Mouse (Mus musculus): ENCODE data around the gene Rasgef1b.

The Rasgef1b gene

DNA sequence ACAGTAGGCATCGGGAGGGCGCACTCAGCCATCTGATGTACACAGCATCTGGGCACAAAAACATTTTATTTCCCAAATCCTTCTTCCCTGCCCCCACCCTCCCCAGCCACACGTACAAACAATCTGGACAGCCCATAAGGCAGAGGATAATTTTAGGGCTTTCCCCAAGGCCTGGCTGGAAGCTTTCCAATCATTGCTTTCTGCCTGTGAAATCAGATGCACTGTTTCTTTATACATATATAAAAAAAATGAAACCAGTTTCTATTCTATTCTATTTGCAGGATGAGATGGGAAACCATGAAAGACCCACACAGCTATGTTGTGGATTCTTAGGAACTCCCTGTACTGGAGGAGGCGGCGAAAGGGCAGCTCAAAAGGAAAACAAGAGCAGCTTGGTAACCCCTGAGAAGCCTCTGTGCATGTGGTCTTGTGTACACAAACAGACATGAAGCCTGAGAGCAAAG, 13.6 kb downstream of the Rasgef1b start:
- in situ Hi-C loops (cut with MboI; ENCODE audit: low pct_unique_long_range_greater_than_20kb in 1 of 2, low sequenced_read_pairs in 2 of 2, unreplicated experiment in 1 of 2), result no loop called here

GRCm38 (mm10) chr5:99711947-99712346, 16.9 kb downstream of the Rasgef1b start:
- in situ Hi-C loops (cut with MboI; ENCODE audit: low pct_unique_long_range_greater_than_20kb in 1 of 2, low sequenced_read_pairs in 2 of 2, unreplicated experiment in 1 of 2), result no loop called here

DNA sequence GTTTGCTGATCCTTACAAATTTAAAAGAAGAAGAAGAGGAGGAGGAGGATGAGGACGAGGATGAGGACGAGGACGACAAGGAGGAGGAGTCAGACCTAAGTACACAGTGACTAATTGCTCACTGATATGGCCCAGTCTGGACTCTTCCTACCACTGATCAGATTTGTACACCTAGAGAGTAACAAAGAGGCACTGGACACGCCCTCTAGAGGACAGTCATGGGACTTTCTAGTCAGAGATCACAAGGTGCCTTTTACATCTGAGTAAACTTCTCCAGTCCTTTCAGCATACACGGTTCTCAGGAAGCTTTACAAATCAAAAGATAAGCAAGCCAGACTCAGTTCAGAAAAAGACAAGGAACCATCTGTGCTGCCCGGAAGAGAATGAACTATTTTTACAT, 20.2 kb downstream of the Rasgef1b start:
- in situ Hi-C loops (cut with MboI; ENCODE audit: low pct_unique_long_range_greater_than_20kb in 1 of 2, low sequenced_read_pairs in 2 of 2, unreplicated experiment in 1 of 2), result no loop called here

GRCm38 (mm10) chr5:99707261-99707660, 21.6 kb downstream of the Rasgef1b start:
- in situ Hi-C loops (cut with MboI; ENCODE audit: low pct_unique_long_range_greater_than_20kb in 1 of 2, low sequenced_read_pairs in 2 of 2, unreplicated experiment in 1 of 2), result no loop called here

DNA sequence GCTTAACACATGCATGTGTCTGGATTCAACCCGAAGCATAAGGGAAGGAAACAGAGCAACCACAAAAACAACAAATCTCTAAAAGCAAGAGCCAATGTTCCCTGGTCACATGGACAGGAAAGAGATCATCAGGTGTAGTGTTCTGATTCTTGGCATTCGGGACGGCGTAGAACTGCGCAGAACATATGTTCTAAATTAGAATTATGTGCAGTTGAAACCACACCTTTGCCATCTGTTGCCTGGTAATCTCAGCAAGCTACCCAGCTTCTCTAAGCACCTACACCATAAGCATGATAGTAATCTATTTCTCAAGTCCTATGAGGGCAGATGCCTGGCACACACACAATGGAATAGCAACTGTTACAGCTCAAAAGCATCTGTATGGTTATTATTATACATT, 27.1 kb downstream of the Rasgef1b start:
- in situ Hi-C loops (cut with MboI; ENCODE audit: low pct_unique_long_range_greater_than_20kb in 1 of 2, low sequenced_read_pairs in 2 of 2, unreplicated experiment in 1 of 2), result no loop called here

DNA sequence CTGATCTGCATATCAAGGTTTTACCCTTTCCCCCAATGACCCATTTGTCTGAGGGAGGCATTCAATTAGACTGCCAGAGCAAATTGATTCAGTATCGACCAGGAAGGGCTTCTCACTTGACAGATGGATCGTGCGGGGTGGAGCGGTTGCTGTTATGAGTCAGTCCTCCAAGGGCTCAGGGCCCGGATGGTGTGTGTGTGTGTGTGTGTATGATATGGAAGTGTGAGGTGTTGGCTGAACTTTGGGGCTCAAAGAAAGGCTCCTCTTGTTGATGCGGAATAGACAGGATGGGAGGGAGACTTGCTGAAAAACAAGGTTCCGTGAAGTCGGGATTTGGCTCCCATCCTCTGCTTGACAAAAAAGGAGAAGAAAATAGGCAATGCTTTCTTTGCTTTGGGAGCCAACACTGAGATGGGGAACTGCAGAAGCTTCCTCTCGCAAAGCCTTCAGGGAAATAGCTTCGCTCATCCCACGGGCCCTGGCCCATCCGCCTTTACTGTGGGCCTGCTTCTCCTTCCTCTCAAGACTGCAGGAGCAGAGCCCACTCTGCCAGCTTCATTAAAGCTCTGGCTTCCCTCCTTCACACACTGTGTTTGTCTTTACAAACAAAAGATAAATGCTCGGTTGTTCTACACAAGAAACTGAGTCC, 34.0 kb downstream of the Rasgef1b start:
- in situ Hi-C loops (cut with MboI; ENCODE audit: low pct_unique_long_range_greater_than_20kb in 1 of 2, low sequenced_read_pairs in 2 of 2, unreplicated experiment in 1 of 2), result no loop called here

DNA sequence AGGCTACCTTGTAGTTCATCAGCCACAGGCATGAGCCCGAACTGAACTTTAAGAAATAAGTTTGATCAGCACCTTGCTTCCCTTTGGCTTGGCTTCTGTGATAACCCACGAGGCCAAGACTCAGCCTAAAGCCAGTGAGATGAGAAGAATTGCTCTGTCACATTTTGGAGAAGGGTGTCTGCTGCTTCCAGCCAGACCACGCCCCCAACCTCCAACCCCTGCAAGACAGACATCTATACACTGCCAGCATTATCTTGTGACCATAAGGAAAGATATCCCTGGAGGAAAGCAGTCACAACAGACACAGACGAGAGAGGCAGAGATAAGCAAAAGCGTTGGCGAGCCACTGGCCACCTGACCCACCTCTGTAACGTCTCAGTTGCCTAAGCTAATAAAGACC, 39.0 kb downstream of the Rasgef1b start:
- in situ Hi-C loops (cut with MboI; ENCODE audit: low pct_unique_long_range_greater_than_20kb in 1 of 2, low sequenced_read_pairs in 2 of 2, unreplicated experiment in 1 of 2), result no loop called here

- in situ Hi-C loops (cut with MboI; ENCODE audit: low pct_unique_long_range_greater_than_20kb in 1 of 2, low sequenced_read_pairs in 2 of 2, unreplicated experiment in 1 of 2), result no loop called here
These were observed 41.0 kb downstream of the Rasgef1b start for GRCm38 (mm10) chr5:99687894-99688293.

GRCm38 (mm10) chr5:99684023-99684422, 44.8 kb downstream of the Rasgef1b start:
- in situ Hi-C loops (cut with MboI; ENCODE audit: low pct_unique_long_range_greater_than_20kb in 1 of 2, low sequenced_read_pairs in 2 of 2, unreplicated experiment in 1 of 2), result no loop called here

- in situ Hi-C loops (cut with MboI; ENCODE audit: low pct_unique_long_range_greater_than_20kb in 1 of 2, low sequenced_read_pairs in 2 of 2, unreplicated experiment in 1 of 2), result no loop called here
These were observed 58.8 kb downstream of the Rasgef1b start for GRCm38 (mm10) chr5:99669971-99670571.

DNA sequence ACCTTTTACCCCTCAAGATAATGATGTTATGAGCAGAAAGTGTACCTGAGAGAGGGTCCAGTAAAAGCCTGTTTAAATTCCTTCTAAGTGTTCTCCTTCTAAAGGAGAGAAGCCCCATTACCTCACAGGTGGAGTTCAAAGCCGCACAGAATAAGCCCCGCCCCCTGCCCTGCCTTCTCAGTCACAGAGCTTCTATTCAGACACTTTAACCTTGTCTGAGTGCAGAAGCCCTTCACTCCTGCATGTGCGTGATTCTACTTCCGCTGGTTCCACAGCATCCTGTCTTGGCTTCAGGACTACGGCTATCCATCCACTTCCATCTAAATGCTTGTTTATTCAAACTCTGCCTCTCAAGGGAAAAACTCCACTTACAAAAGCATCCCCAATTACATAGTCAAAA, 72.8 kb downstream of the Rasgef1b start:
- in situ Hi-C loops (cut with MboI; ENCODE audit: low pct_unique_long_range_greater_than_20kb in 1 of 2, low sequenced_read_pairs in 2 of 2, unreplicated experiment in 1 of 2), result no loop called here

- in situ Hi-C loops (cut with MboI; ENCODE audit: low pct_unique_long_range_greater_than_20kb in 1 of 2, low sequenced_read_pairs in 2 of 2, unreplicated experiment in 1 of 2), result no loop called here
These were observed 75.9 kb downstream of the Rasgef1b start for GRCm38 (mm10) chr5:99652931-99653330.

DNA sequence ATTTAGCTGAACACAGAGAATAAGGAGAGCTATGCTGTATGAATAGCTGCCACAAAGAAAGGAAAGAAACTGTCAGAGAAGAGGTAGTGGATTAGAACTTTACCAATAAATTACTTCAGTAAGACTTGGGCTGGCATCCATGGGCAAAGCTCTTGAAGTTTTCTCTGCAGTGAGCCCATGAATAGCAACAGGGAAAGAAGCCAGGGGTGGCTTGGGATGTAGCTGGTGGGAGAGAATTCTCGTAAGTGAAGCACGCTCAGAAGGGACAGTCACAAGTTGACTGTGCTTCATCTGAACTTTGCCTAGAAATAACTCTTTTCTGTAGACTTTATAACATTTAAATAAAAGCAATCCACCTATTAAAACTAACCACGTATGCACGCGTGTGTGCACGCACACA, 87.5 kb downstream of the Rasgef1b start:
- in situ Hi-C loops (cut with MboI; ENCODE audit: low pct_unique_long_range_greater_than_20kb in 1 of 2, low sequenced_read_pairs in 2 of 2, unreplicated experiment in 1 of 2), result no loop called here

GRCm38 (mm10) chr5:99636575-99636974, 92.3 kb downstream of the Rasgef1b start:
- in situ Hi-C loops (cut with MboI; ENCODE audit: low pct_unique_long_range_greater_than_20kb in 1 of 2, low sequenced_read_pairs in 2 of 2, unreplicated experiment in 1 of 2), result no loop called here

- in situ Hi-C loops (cut with MboI; ENCODE audit: low pct_unique_long_range_greater_than_20kb in 1 of 2, low sequenced_read_pairs in 2 of 2, unreplicated experiment in 1 of 2), result no loop called here
These were observed 94.8 kb downstream of the Rasgef1b start for GRCm38 (mm10) chr5:99634010-99634541.

DNA sequence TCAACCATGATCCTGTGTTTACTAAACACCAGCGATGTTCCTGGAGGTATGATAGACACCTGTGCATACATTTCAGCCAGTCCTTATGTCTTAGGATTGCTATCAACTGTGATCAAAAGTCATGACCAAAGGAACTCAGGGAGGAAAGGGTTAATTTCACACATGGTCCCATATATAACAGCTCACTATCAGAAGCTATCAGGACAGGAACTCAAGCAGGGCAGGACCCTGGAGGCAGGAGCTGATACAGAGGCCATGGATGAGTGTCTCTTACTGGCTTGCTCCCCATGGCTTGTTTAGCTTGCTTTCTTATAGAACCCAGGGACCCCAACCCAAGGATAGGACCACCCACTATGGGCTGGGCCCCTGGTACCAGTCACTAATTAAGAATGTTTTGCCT, 95.3 kb downstream of the Rasgef1b start:
- in situ Hi-C loops (cut with MboI; ENCODE audit: low pct_unique_long_range_greater_than_20kb in 1 of 2, low sequenced_read_pairs in 2 of 2, unreplicated experiment in 1 of 2), result no loop called here

DNA sequence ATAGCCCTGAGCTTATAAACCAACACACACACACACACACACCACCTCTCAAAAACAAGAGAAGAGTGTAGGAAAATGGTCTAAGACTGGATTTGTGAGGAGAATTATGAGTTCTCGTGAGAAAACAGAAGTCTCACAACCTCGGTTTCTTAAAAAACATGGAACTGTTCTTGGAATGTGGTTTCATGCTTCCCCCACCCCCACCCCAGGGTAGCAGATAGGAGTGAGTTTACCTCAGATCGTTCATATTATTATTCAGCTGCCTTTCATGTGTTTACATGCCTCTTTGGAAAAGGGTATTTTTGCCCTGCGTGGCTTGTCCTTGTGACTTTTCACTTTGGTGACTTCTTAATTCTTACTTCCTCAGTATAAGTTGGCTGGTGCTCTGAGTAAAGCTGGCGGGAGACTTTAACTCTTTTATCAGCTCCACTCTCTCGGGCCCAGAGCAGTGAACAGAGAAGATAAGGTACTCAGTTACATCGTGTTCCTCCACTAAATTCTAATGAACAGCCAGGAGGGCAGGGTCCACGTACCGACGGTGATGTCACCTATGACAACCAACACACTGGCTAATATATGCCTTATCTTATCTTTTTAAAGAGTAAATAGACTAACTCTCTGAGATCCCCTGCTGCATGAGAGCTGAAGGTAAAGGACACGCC, 96.1 kb downstream of the Rasgef1b start:
- in situ Hi-C loops (cut with MboI; ENCODE audit: low pct_unique_long_range_greater_than_20kb in 1 of 2, low sequenced_read_pairs in 2 of 2, unreplicated experiment in 1 of 2), result no loop called here

- in situ Hi-C loops (cut with MboI; ENCODE audit: low pct_unique_long_range_greater_than_20kb in 1 of 2, low sequenced_read_pairs in 2 of 2, unreplicated experiment in 1 of 2), result no loop called here
These were observed 98.8 kb downstream of the Rasgef1b start for GRCm38 (mm10) chr5:99630087-99630486.

- in situ Hi-C loops (cut with MboI; ENCODE audit: low pct_unique_long_range_greater_than_20kb in 1 of 2, low sequenced_read_pairs in 2 of 2, unreplicated experiment in 1 of 2), result no loop called here
These were observed 103.3 kb downstream of the Rasgef1b start for GRCm38 (mm10) chr5:99625603-99626002.

GRCm38 (mm10) chr5:99620771-99621170, 108.1 kb downstream of the Rasgef1b start:
- in situ Hi-C loops (cut with MboI; ENCODE audit: low pct_unique_long_range_greater_than_20kb in 1 of 2, low sequenced_read_pairs in 2 of 2, unreplicated experiment in 1 of 2), result no loop called here
